Mouse (Mus musculus): Measurements from ENCODE around the gene Ina. TPM values are rescaled to one million over a fixed set of nuclear protein-coding genes. Genes with fewer than 3 reads are reported as not detected.
"Not testable (repeated sequence)": the region's sequence is repeated elsewhere in the genome, so short reads cannot be mapped to it uniquely, and the experiment has no call there.

Ina gene
- total RNA-seq, 2 experiments from 2014 or later = 183 to 189 TPM

GRCm38 (mm10) chr19:46984726-46985622, 29.5 kb upstream of the Ina start:
- no peak for DNase-seq

- no peak for DNase-seq
Observed at GRCm38 (mm10) chr19:46987646-46988045, 26.9 kb upstream of the Ina start.

DNA sequence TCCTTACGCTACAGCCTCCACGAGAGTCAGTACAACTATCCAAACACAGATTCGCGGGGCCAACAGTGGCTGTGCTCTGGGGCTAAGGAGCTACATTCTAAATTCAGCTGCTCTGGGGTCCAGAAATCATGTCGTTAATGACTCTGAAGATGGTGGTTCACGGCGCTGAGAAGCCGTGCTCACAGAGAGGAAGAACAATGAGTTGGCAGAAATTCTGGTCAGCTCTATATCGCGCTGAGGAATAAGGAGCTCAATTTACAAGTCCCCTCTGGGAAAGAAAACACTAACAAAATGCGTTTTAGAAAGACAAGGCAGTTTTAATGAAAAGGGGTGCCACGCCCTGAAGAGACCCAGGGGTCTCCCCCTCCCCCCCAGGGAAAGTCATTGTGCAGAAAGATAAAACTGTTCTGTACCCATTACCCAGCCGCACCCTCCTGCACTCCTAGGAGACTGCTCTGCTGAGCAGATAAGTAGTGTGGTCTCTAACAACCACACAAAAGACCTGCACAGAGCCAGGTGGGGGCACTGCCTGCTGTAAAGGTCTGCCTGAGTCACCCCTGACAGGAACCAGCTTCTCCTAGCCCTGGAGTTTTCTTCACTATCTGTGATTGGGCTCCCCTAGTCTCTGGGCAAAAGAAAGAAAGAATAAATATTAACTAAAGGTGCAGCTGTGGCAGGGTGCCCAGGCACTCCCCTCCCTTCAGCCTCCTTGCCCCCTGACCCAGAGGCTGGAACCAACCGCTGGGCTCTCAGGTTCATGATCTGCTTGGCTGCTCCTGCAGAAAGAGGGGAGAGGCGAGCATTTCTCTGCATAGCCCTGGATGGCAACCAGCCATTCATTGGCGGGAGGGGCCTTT, 26.0 kb upstream of the Ina start:
- no peak for DNase-seq

DNA sequence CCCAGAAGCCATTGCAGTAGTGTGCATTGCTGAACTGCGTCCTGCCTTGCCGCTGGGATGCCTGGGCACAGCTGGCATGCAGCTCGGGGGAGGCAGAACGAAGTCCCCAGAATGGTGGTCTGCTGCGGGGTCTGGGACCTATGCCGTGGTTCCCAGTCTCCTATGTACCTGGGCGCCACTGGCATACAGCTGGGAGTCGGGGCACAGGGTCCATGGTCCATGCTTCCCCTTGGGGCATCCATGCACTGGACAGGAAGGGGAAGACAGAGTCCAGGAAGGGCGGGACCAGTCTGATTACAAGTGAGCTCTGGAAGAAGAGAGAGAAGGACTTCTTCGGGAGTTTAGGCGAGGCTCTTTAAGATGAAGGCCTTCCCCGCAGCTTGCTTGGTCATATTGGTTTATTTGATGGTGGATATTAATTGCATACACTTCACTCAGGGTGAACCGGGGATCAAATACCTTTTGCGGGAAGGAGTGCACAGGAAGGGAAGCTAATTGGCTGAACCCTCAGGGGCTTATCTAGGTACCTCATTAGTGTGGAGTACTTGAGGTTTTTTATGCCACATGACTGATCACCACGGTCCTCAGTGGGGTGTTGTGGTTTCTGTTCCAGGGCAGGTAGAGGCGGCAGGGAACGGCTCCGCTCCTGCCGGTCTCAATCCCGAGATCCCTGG, 24.9 kb upstream of the Ina start:
- DNase-seq = no peak

GRCm38 (mm10) chr19:46990153-46990518, 24.4 kb upstream of the Ina start:
- no peak for DNase-seq

DNA sequence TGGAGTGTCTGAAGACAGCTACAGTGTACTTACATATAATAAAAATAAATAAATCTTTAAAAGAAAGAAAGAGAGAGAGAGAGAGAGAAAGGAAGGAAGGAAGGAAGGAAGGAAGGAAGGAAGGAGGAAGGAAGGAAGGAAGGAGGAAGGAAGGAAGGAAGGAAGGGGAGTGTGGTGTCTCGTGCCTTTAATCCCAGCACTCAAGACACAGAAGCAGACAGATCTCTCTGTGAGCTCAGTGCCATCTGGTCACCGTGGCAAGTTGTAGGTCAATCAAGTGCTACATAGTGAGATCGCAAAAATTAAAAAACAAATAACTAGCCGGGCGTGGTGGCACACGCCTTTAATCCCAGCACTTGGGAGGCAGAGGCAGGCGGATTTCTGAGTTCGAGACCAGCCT, 23.9 kb upstream of the Ina start:
- DNase-seq = not testable (repeated sequence)

DNA sequence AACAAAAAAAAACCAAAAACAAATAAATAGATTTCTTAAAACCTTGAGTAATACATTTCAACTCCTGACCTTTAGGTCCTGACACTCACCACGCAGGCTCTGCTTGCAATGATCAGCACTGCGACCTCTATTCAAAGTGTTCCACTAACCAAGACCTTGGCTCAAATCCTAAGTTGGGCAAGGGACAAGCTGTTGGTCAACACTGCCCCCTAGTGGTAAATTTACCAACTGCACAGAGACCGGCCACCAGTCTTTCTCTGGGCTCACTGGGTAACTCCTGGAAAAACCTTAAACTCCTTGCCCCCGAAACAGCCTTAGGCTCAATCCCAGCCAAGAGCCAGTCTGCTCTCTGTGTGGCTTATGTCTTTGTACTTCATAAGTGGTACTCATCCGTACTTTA, 23.4 kb upstream of the Ina start:
- peak; percentile 75 to 78 for DNase-seq

DNA sequence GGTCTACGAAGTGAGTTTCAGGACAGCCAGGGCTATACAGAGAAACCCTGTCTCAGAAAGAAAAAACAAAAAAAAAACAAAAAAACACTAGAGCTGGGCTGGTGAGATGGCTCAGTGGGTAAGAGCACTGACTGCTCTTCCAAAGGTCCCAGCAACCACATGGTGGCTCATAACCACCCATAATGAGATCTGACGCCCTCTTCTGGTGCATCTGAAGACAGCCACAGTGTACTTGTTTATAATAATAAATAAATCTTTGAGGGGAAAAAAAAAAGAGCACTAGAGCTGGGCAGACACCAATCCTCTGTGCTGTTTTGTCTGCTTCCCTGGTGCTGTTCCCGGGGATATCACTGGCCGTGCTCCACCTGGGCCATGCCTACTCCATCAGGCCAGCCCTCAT, 22.2 kb upstream of the Ina start:
- DNase-seq = not testable (repeated sequence)

- no peak for DNase-seq
Observed at GRCm38 (mm10) chr19:46996095-46996494, 18.4 kb upstream of the Ina start.

- DNase-seq = no peak
Observed at GRCm38 (mm10) chr19:46998168-46998870, 16.2 kb upstream of the Ina start.

DNA sequence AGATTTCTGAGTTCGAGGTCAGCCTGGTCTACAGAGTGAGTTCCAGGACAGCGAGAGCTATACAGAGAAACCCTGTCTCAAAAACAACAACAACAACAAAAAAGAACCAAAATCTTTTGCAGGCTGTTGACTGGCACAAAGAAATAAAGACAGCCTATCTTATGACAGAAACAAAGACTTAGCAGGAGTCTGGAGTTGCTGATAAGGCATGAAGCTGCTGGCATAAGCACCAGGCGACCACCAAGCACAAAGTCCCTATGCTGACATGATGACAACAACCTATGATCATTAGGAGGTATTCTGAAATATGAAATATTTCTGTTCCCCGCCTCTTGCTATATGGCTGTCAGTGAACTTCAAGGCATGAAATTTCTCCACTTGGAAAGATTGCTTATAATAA, 15.5 kb upstream of the Ina start:
- no peak for DNase-seq

DNA sequence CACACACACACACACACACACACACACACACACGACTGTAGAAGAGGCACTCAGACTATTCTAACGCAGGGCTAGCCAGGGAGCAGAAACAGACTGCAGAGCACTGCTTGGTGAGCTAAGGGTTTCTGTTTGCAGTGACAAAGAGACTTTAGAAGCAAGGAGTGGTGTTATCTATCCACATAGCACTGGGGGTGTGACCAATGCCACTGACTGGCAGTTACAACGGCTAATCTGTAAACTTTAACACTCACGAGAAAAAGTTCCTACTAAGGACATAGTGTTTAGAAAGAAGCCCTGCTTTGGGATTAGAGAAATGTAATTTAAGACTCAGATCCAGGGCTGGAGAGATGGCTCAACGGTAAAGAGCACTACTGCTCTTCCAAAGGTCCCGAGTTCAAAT, 14.7 kb upstream of the Ina start:
- DNase-seq = no peak

GRCm38 (mm10) chr19:47000357-47000756, 14.1 kb upstream of the Ina start:
- not testable (repeated sequence) for DNase-seq

- no peak for DNase-seq
Observed at GRCm38 (mm10) chr19:47003742-47004511, 10.6 kb upstream of the Ina start.

- no peak for DNase-seq
Observed at GRCm38 (mm10) chr19:47005873-47006272, 8.6 kb upstream of the Ina start.

DNA sequence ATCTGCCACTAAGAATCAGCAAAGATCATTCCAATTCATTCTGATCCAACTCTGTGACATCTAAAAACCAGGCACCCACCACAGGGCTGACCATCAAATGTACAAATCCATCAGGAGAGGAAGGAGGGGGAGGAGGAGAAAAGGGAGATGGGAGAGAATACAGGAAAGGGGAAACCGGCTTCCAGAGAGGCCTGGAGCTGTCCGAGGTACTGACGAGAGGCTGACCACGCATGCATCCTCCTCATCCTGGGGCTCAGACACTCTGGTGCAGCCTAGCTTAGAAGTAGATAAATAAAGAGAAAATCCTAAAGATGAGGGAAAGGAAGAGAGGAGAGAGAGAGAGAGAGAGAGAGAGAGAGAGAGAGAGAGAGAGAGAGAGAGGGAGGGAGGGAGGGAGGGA, 8.2 kb upstream of the Ina start:
- DNase-seq = no peak

- DNase-seq = no peak
Observed at GRCm38 (mm10) chr19:47009420-47009819, 5.1 kb upstream of the Ina start.

GRCm38 (mm10) chr19:47009943-47010342, 4.6 kb upstream of the Ina start:
- DNase-seq = no peak

GRCm38 (mm10) chr19:47012521-47013130, 1.9 kb upstream of the Ina start:
- DNase-seq = no peak

- DNase-seq = no peak
Observed at GRCm38 (mm10) chr19:47013340-47014158, 949 bp upstream of the Ina start.

All from layer of hippocampus, postnatal 36 days (tissue).